Mouse (Mus musculus): ENCODE measurements around the gene Kdm7a. TPM values are rescaled to one million over a fixed set of nuclear protein-coding genes. Genes with fewer than 3 reads are reported as not detected.

The Kdm7a gene
- polyA plus RNA-seq, 1 experiment from 2014 or later, result 5.2 TPM

GRCm38 (mm10) chr6:39104631-39105030, 102.0 kb downstream of the Kdm7a start:
- no peak overlapping the region for H3K27ac ChIP-seq (ENCODE audit: low read depth, low read length)
- no peaks in the 10 kb centered on the region for H3K36me3 ChIP-seq (ENCODE audit: control insufficient read depth, insufficient read depth, low read length)
- H3K9me3 ChIP-seq (replicated peaks; ENCODE audit: control insufficient read depth, low read length), result no peaks in the 10 kb centered on the region
- no peak overlapping the region for H3K4me3 ChIP-seq (ENCODE audit: low read depth, low read length)
- 70% methylated on average over 4 of the region's 4 CpGs for WGBS (ENCODE audit: insufficient replicate concordance)
- no peak overlapping the region for H3K4me2 ChIP-seq
- no peak overlapping the region for H3K9ac ChIP-seq (ENCODE audit: low read depth, low read length)
- H3K4me1 ChIP-seq (ENCODE audit: control insufficient read depth, insufficient read depth, low read length), result no peaks in the 10 kb centered on the region
- no peak for ATAC-seq (replicated peaks; ENCODE audit: insufficient number of reproducible peaks, low FRiP score, low TSS enrichment)
- H3K27me3 ChIP-seq (ENCODE audit: control insufficient read depth, insufficient read depth, low read length), result no peaks in the 10 kb centered on the region

Other genes with a start within 250 kb of the Kdm7a start
- gene Parp12, start 88.4 kb downstream of the Kdm7a start, polyA plus RNA-seq (2014; fragmentation: Nextera tagmentation; extraction: Ambion mirVana), result 5.2 and 8.9 TPM in 2 replicates
- 34.5 and 43.5 TPM in 2 replicates for gene Slc37a3, start 170.9 kb upstream of the Kdm7a start, polyA plus RNA-seq (2014; fragmentation: Nextera tagmentation; extraction: Ambion mirVana)
- gene Rab19, start 174.4 kb upstream of the Kdm7a start, polyA plus RNA-seq (2014; fragmentation: Nextera tagmentation; extraction: Ambion mirVana), result 0.64 and 0.96 TPM in 2 replicates
- 33.2 and 34.5 TPM in 2 replicates for gene Mkrn1, start 213.7 kb upstream of the Kdm7a start, polyA plus RNA-seq (2014; fragmentation: Nextera tagmentation; extraction: Ambion mirVana)